Mouse (Mus musculus) liver, embryonic 12.5 days (tissue): ENCODE data around the gene Parp3. TPM values are rescaled to one million over a fixed set of nuclear protein-coding genes. Genes with fewer than 3 reads are reported as not detected.
A peak's percentile ranks its signal among the peaks of the same experiment; 100 is the strongest.

Source experiments
- ATAC-seq: fragments of 200-750 bp; cut with Nextera tagmentation; 2 replicates; pipeline ENCODE4 v1.8.0; 2017; ENCODE audit warnings: moderate number of reproducible peaks, mild to moderate bottlenecking, moderate library complexity
- H3K27ac ChIP-seq: fragments of 300-500 bp; sonication (generic); 2 replicates; pipeline ENCODE4 v1.5.1; 2016; ENCODE audit warnings: mild to moderate bottlenecking
- H3K27me3 ChIP-seq: fragments of 300-500 bp; sonication (generic); replicated peaks from 2 replicates; pipeline ENCODE4 v1.6.1; 2016; ENCODE audit warnings: mild to moderate bottlenecking, moderate library complexity
- H3K36me3 ChIP-seq: fragments of 300-500 bp; sonication (generic); 2 replicates; pipeline ENCODE4 v1.6.1; 2016; ENCODE audit warnings: mild to moderate bottlenecking, moderate library complexity
- H3K4me1 ChIP-seq: fragments of 300-500 bp; sonication (generic); 2 replicates; pipeline ENCODE4 v1.6.1; 2016
- H3K4me2 ChIP-seq: fragments of 300-500 bp; sonication (generic); 2 replicates; pipeline ENCODE4 v1.6.1; 2016; ENCODE audit warnings: mild to moderate bottlenecking, moderate library complexity
- H3K4me3 ChIP-seq: fragments of 300-500 bp; sonication (generic); 2 replicates; pipeline ENCODE4 v1.5.1; 2016; ENCODE audit warnings: mild to moderate bottlenecking, moderate library complexity
- H3K9ac ChIP-seq: fragments of 300-500 bp; sonication (generic); 2 replicates; pipeline ENCODE4 v1.6.1; 2016; ENCODE audit warnings: mild to moderate bottlenecking, moderate library complexity
- H3K9me3 ChIP-seq: fragments of 300-500 bp; sonication (generic); replicated peaks from 2 replicates; pipeline ENCODE4 v1.6.1; 2016; ENCODE audit warnings: mild to moderate bottlenecking, moderate library complexity
- WGBS: fragments of 180-500 bp; shearing (Covaris S2); methylation state at CpG from one replicate; pipeline ENCODE4 v1.1.7; 2016; ENCODE audit not compliant: insufficient replicate concordance; 5-methylcytosine and 5-hydroxymethylcytosine counted together
- polyA plus RNA-seq: library from polyadenylated mRNA; unstranded; fragments of >200 nt; fragmentation: Nextera tagmentation; extraction: Ambion mirVana; gene quantifications from 2 replicates; pipeline ENCODE4 v1.2.1, GENCODE M21; 2016

The Parp3 gene
- polyA plus RNA-seq, 1 experiment from 2014 or later, result 1.7 TPM

DNA sequence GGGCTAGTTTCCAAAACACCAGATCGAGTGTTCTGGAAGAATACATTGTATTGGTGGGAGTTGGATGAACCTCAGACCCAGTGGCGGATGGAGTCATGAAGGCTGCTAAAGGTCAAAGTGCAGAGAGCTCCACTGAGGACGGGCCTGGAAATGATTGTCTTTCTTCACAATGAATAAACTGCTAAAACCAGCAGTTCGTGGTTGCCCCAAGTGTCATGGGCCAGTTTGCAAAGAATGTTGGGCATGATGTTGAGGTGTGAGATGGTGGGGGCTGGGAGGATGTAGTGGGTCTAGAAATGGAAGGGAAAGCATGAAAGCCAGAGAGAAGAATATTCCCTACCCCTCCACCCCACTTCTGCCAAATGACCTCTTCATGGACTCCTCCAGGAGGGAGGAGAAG is 31.9 kb downstream of the Parp3 start:
- Histone ChIP-seq H3K4me1 (peaks cover 49% of the 10 kb centered on the region), H3K4me3 (no peak overlapping the region), H3K9me3 (no peaks in the 10 kb centered on the region), H3K27me3 (no peaks in the 10 kb centered on the region), H3K4me2 (no peak overlapping the region), H3K36me3 (0 out of 2 replicates have a peak, but pooled peaks cover 9% of the 10 kb centered on the region), H3K9ac (no peak overlapping the region), H3K27ac (no peak overlapping the region)
- ATAC-seq, result no peak
- WGBS, result 70% methylated on average over 4 of the region's 4 CpGs

DNA sequence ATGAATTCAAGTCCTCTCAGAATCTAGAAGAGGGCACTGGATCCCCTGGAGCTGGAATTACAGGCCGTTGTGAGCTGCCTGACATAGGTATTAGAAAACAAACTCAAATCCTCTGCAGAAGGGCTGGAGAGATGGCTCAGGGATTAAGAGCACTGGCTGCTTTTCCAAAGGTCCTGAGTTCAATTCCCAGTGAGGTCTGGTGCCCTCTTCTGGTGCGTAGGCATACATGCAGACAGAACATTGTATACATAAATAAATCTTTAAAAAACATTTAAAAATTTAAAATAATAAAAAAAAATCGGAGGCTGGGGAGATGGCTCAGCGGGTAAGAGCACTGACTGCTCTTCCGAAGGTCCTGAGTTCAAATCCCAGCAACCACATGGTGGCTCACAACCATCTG is 34.1 kb downstream of the Parp3 start:
- H3K4me1 ChIP-seq, result peaks cover 46% of the 10 kb centered on the region
- no peak for ATAC-seq
- 74% methylated on average over 5 of the region's 5 CpGs for WGBS
- no peaks in the 10 kb centered on the region for H3K9me3 ChIP-seq
- H3K4me2 ChIP-seq, result no peak overlapping the region
- no peak overlapping the region for H3K4me3 ChIP-seq
- H3K36me3 ChIP-seq, result 0 out of 2 replicates have a peak, but pooled peaks cover 9% of the 10 kb centered on the region
- no peaks in the 10 kb centered on the region for H3K27me3 ChIP-seq
- no peak overlapping the region for H3K27ac ChIP-seq
- H3K9ac ChIP-seq, result no peak overlapping the region

DNA sequence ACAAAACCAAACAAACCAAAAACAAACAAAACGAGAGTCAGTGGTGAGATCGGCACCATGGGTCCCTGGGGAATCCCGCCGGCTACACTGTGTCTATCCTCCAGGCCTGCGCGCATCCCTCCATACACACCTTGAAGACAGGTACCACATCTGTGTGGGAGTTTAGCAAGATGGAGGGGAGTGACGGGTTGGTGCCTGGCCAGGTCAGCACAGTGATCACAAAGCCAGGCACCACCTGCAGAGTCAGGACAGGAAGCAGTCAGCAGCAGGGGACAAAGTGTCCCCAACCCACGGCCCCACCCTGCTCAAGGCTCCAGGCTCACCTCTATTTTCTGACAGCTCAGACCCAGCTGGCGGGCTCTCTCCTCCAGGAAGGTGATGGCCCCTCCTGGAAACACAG is 40.2 kb downstream of the Parp3 start:
- no peak for ATAC-seq
- Histone ChIP-seq H3K36me3 (peaks cover 47% of the 10 kb centered on the region), H3K27ac (no peak overlapping the region), H3K9ac (no peak overlapping the region), H3K4me3 (no peak overlapping the region), H3K4me1 (peaks cover 74% of the 10 kb centered on the region), H3K4me2 (peak overlapping the region; percentile 90; the same call in 1 of the 2 replicates), H3K27me3 (no peaks in the 10 kb centered on the region), H3K9me3 (no peaks in the 10 kb centered on the region)
- WGBS, result 77% methylated on average over 9 of the region's 9 CpGs

DNA sequence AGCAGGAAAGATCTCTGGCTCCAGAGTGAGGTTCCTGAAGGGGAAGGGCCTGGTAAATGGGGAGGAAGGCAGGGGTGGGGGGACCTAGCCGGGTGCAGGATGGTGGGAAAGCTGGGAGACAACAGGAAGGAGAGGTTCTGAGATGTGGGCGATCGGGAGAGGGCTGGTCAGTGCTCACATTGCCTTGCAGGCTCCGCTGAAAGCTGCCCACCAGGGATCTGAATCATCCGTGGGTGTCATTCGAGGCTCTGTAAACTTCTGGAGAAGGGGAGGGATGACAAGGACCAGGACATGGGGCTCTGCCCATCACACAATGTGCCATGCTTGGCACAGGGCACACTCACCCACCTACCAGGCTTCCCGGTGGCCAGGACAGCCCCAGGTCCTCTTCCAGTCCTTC is 43.4 kb downstream of the Parp3 start:
- H3K9ac ChIP-seq, result peak overlapping the region; percentile 51
- H3K4me2 ChIP-seq, result peak overlapping the region; percentile 27
- peaks cover 83% of the 10 kb centered on the region for H3K4me1 ChIP-seq
- H3K9me3 ChIP-seq, result no peaks in the 10 kb centered on the region
- no peaks in the 10 kb centered on the region for H3K27me3 ChIP-seq
- H3K27ac ChIP-seq, result peak overlapping the region; percentile 38
- 67% methylated on average over 7 of the region's 7 CpGs for WGBS
- ATAC-seq, result no peak
- H3K4me3 ChIP-seq, result no peak overlapping the region
- H3K36me3 ChIP-seq, result peaks cover 53% of the 10 kb centered on the region

- ATAC-seq, result no peak
- Histone ChIP-seq H3K4me3 (peak overlapping the region; percentile 89), H3K27me3 (no peaks in the 10 kb centered on the region), H3K9ac (peak overlapping the region; percentile 96), H3K36me3 (peaks cover 48% of the 10 kb centered on the region), H3K4me1 (peaks cover 50% of the 10 kb centered on the region), H3K27ac (peak overlapping the region; percentile 88), H3K9me3 (no peaks in the 10 kb centered on the region), H3K4me2 (peak overlapping the region; percentile 80)
- WGBS, result 1% methylated on average over 4 of the region's 4 CpGs
These were observed 46.8 kb downstream of the Parp3 start for GRCm38 (mm10) chr9:106430015-106430264.

DNA sequence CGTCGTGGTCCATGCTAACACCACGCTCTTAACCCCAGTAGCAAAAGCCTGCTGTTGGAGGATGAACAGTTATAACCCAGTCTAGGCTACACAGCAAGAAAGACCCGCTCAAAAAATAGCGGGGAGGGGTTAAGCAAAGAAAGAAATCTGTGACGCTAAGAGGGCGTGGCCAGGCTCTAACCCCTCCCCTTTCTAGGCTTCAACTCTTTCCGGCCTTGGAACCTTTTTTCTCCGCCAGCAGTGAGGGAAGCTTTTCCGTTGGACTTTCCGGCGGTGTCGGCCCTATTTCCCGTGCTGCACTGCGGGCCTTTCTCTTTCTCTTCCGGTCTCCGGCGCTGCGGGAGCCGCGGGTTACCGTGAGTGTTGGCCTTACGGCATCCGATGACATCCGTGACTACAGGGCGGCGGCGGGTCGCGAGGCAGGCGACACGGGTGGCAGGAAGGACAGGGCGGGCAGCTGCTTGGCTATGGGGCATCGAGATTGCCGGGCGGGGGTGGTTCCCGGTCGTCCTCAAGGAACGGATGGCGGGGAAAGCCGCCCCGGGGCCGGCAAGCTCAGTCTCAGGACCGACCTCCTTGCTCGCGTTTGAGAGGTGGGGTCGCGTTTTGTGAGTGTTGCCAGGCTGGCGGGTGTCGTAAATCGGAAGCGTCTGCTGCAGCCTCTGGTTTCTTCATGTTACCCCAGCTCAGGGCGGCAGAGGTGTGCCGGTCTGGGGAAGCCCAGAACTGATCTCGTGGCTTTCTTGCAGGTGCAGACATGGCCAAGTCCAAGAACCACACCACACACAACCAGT is 47.3 kb downstream of the Parp3 start, which contains the start of gene Rpl29:
Gene Rpl29, plus strand, starts transcription at position 234 of the 794 bp plus-strand sequence.
- H3K9ac ChIP-seq, result peak within 1 kb of the TSS; percentile 96
- H3K27ac ChIP-seq, result peak within 1 kb of the TSS; percentile 88
- peaks cover 45% of the 10 kb centered on the region for H3K4me1 ChIP-seq
- no peaks in the 10 kb centered on the region for H3K27me3 ChIP-seq
- H3K4me2 ChIP-seq, result peak within 1 kb of the TSS; percentile 80
- H3K4me3 ChIP-seq, result peak within 1 kb of the TSS; percentile 89
- under 1% methylated on average over 55 of the region's 55 CpGs for WGBS
- H3K36me3 ChIP-seq, result peaks cover 43% of the 10 kb centered on the region
- ATAC-seq, result peak; percentile 84
- H3K9me3 ChIP-seq, result no peaks in the 10 kb centered on the region

GRCm38 (mm10) chr9:106428719-106429220 is 48.0 kb downstream of the Parp3 start:
- Histone ChIP-seq H3K27ac (peak overlapping the region; percentile 88), H3K27me3 (peaks cover 3% of the 10 kb centered on the region; the same call in 1 of the 2 replicates), H3K4me3 (peak overlapping the region; percentile 89), H3K9me3 (no peaks in the 10 kb centered on the region), H3K4me1 (peaks cover 38% of the 10 kb centered on the region), H3K36me3 (peaks cover 37% of the 10 kb centered on the region), H3K4me2 (peak overlapping the region; percentile 80), H3K9ac (peak overlapping the region; percentile 57)
- ATAC-seq, result peak; percentile 31
- 19% methylated on average over 11 of the region's 11 CpGs for WGBS

DNA sequence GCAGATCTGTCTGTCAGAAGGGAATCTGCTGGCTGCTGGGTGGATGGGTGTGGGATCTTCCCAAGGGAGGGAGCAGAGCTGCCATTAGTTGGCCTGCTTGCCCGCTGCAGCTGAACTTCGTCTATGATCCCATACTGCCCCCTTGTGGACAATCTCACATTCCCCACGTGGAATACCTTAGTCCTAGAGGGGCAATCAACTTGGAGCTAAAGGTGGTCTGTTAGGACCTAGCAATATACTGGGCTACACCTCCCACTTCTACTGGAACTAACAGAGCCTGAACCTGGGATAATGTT is 54.9 kb downstream of the Parp3 start:
- ATAC-seq, result peak; percentile 73
- Histone ChIP-seq H3K27me3 (peaks cover 54% of the 10 kb centered on the region), H3K27ac (no peak overlapping the region), H3K36me3 (no peaks in the 10 kb centered on the region), H3K4me1 (peaks cover 27% of the 10 kb centered on the region), H3K9me3 (no peaks in the 10 kb centered on the region), H3K4me2 (peak overlapping the region; percentile 21; the same call in 1 of the 2 replicates), H3K9ac (no peak overlapping the region), H3K4me3 (0 out of 2 replicates have a peak overlapping the region, but pooled peaks have one; percentile 2)
- 0% methylated on average over 3 of the region's 3 CpGs for WGBS

GRCm38 (mm10) chr9:106421033-106421864 is 55.5 kb downstream of the Parp3 start:
- Histone ChIP-seq H3K4me3 (0 out of 2 replicates have a peak overlapping the region, but pooled peaks have one; percentile 2), H3K9ac (no peak overlapping the region), H3K4me1 (peaks cover 27% of the 10 kb centered on the region), H3K27me3 (peaks cover 59% of the 10 kb centered on the region), H3K36me3 (no peaks in the 10 kb centered on the region), H3K27ac (no peak overlapping the region), H3K4me2 (peak overlapping the region; percentile 21; the same call in 1 of the 2 replicates), H3K9me3 (no peaks in the 10 kb centered on the region)
- 11% methylated on average over 18 of the region's 18 CpGs for WGBS
- peak; percentile 38; the same call in 1 of the 2 replicates for ATAC-seq

- no peak overlapping the region for H3K4me3 ChIP-seq
- ATAC-seq, result no peak
- no peak overlapping the region for H3K9ac ChIP-seq
- peaks cover 60% of the 10 kb centered on the region for H3K27me3 ChIP-seq
- peaks cover 27% of the 10 kb centered on the region for H3K4me1 ChIP-seq
- no peak overlapping the region for H3K27ac ChIP-seq
- no peaks in the 10 kb centered on the region for H3K9me3 ChIP-seq
- H3K4me2 ChIP-seq, result no peak overlapping the region
- H3K36me3 ChIP-seq, result no peaks in the 10 kb centered on the region
- 3% methylated on average over 2 of the region's 2 CpGs for WGBS
These were observed 56.1 kb downstream of the Parp3 start for GRCm38 (mm10) chr9:106420608-106421007.
